Mouse (Mus musculus) thymus, postnatal 14 days (tissue): ENCODE data around the gene Lrwd1.
"Not testable (repeated sequence)": the region's sequence is repeated elsewhere in the genome, so short reads cannot be mapped to it uniquely, and the experiment has no call there.

Experiments
- DNase-seq: peaks from one replicate; pipeline ENCODE4 v3.0.0; 2021

The Lrwd1 gene

GRCm38 (mm10) chr5:136146936-136147335 is 11.1 kb upstream of the Lrwd1 start:
- peak; percentile 84 for DNase-seq

- no peak for DNase-seq
Measured at GRCm38 (mm10) chr5:136144606-136145430, 8.9 kb upstream of the Lrwd1 start.

- peak; percentile 44 for DNase-seq
Measured at GRCm38 (mm10) chr5:136143161-136143755, 7.4 kb upstream of the Lrwd1 start.

GRCm38 (mm10) chr5:136142746-136143145 is 6.9 kb upstream of the Lrwd1 start:
- no peak for DNase-seq

- DNase-seq: no peak
Measured at GRCm38 (mm10) chr5:136140057-136140482, 4.2 kb upstream of the Lrwd1 start.

- no peak for DNase-seq
Measured at GRCm38 (mm10) chr5:136139393-136139792, 3.5 kb upstream of the Lrwd1 start.

GRCm38 (mm10) chr5:136137658-136138274 is 1.9 kb upstream of the Lrwd1 start:
- DNase-seq: peak; percentile 74

GRCm38 (mm10) chr5:136136292-136136990 is 567 bp upstream of the Lrwd1 start:
- no peak for DNase-seq

GRCm38 (mm10) chr5:136122165-136122564 is 13.7 kb downstream of the Lrwd1 start:
- no peak for DNase-seq

- no peak for DNase-seq
Measured at GRCm38 (mm10) chr5:136116784-136117112, 19.1 kb downstream of the Lrwd1 start.

GRCm38 (mm10) chr5:136115891-136116783 is 19.7 kb downstream of the Lrwd1 start, which contains the start of gene Polr2j:
Gene Polr2j, plus strand, starts transcription at chr5:136116631.
- DNase-seq: peak; percentile 97

GRCm38 (mm10) chr5:136113546-136113945 is 22.3 kb downstream of the Lrwd1 start:
- not testable (repeated sequence) for DNase-seq

GRCm38 (mm10) chr5:136109042-136109441 is 26.8 kb downstream of the Lrwd1 start:
- DNase-seq: no peak

GRCm38 (mm10) chr5:136108486-136108885 is 27.4 kb downstream of the Lrwd1 start:
- no peak for DNase-seq

- DNase-seq: peak; percentile 36
Measured at GRCm38 (mm10) chr5:136104511-136104910, 31.4 kb downstream of the Lrwd1 start.

GRCm38 (mm10) chr5:136102099-136102820 is 33.6 kb downstream of the Lrwd1 start:
- peak; percentile 82 for DNase-seq

- no peak for DNase-seq
Measured at GRCm38 (mm10) chr5:136098536-136098935, 37.3 kb downstream of the Lrwd1 start.

GRCm38 (mm10) chr5:136095089-136095488 is 40.8 kb downstream of the Lrwd1 start:
- no peak for DNase-seq

GRCm38 (mm10) chr5:136094249-136095010 is 41.4 kb downstream of the Lrwd1 start:
- DNase-seq: no peak

- DNase-seq: peak; percentile 73
Measured at GRCm38 (mm10) chr5:136091927-136092326, 43.9 kb downstream of the Lrwd1 start.
